Mouse (Mus musculus): ENCODE data around the gene Sphkap. TPM values are rescaled to one million over a fixed set of nuclear protein-coding genes. Genes with fewer than 3 reads are reported as not detected.

Gene Sphkap
- polyA plus RNA-seq, 1 experiment from 2014 or later = 19.5 TPM

DNA sequence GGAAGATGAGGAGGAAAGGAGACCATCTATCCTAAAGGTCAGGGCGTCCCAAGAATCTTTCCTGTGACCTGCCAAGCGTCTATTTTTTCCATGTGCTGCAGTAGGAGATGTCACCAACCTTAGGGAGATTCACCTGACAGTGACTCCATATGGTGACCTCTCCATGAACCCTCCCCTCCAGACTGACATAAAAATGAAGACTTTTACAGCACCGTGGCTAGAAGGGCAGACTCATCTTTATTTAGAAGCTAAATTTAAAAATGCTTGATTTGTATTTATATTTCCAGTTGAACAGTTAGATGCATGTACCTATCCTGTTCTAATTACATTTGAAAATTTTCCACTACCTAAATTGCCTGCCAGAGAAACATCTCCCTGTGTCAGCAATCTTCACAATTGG lies 180.1 kb downstream of the Sphkap start:
- no peak overlapping the region for H3K4me3 ChIP-seq (replicated peaks; ENCODE audit: low read length)
- no peaks in the 10 kb centered on the region for H3K27me3 ChIP-seq (replicated peaks; ENCODE audit: control insufficient read depth, insufficient read depth, low read length)
- H3K27ac ChIP-seq (ENCODE audit: low read length) = no peak overlapping the region
- no peaks in the 10 kb centered on the region for H3K4me1 ChIP-seq (replicated peaks; ENCODE audit: control insufficient read depth, insufficient read depth, low read length)
- ATAC-seq = no peak
- no peaks in the 10 kb centered on the region for H3K9me3 ChIP-seq (ENCODE audit: control insufficient read depth, low read length)
- no peaks in the 10 kb centered on the region for H3K36me3 ChIP-seq (ENCODE audit: control insufficient read depth, insufficient read depth)
- no peak overlapping the region for H3K9ac ChIP-seq (replicated peaks; ENCODE audit: low read depth, low read length)
- no peak overlapping the region for H3K4me2 ChIP-seq (ENCODE audit: low read length)
- WGBS = 89% methylated on average over 3 of the region's 3 CpGs

DNA sequence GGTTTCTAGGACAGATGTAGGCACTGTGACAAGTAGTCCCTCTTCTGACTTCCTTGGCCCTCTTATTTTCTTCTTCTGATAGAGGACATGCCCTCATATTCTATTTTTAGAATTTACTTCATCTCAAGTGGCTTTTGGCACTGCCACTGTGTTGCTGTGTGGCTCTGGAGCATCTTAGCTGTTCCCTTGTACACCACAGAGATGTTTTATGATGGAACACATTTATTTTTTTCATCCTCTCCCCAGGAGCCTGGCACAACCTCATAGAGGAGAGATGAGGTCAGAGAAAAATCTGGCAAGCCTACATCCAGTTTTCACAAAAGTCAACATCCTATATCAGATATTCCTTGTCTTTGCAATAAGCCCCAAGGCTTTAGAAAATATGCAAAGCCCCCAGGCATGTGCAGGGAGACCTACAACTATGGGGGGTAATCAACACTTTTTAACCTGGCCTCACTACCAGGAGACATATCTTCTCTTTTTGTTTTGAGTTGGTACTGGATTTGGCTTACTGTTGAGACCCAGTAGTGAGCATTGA lies 183.5 kb downstream of the Sphkap start:
- no peak for ATAC-seq
- no peaks in the 10 kb centered on the region for H3K36me3 ChIP-seq (ENCODE audit: control insufficient read depth, insufficient read depth)
- H3K4me1 ChIP-seq (replicated peaks; ENCODE audit: control insufficient read depth, insufficient read depth, low read length) = no peaks in the 10 kb centered on the region; the same call in 1 of the 2 replicates
- H3K9ac ChIP-seq (replicated peaks; ENCODE audit: low read depth, low read length) = no peak overlapping the region
- H3K4me2 ChIP-seq (ENCODE audit: low read length) = no peak overlapping the region
- H3K27ac ChIP-seq (ENCODE audit: low read length) = no peak overlapping the region
- no peak overlapping the region for H3K4me3 ChIP-seq (replicated peaks; ENCODE audit: low read length)
- H3K9me3 ChIP-seq (ENCODE audit: control insufficient read depth, low read length) = no peaks in the 10 kb centered on the region
- no peaks in the 10 kb centered on the region for H3K27me3 ChIP-seq (replicated peaks; ENCODE audit: control insufficient read depth, insufficient read depth, low read length)

DNA sequence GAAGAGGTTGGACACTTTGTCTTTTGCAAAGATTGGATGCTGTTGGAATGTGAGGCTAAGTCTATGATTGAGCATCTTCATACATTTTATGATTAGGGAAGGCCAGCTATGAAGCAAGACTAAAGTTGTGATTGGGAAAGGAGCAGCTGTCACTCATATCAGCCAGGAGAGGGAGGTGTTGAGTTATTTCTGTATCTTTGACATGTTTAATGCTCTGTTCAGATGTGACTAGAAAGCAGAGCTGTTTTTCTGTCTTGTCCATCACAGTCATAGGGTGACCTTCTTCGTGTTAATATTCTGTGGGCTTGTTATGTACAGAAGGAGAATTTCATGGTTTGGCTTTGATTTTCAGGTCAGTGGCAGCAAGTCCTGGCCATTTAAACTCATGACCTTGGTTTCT lies 184.9 kb downstream of the Sphkap start:
- Histone ChIP-seq H3K4me1 (replicated peaks; ENCODE audit: control insufficient read depth, insufficient read depth, low read length) (no peaks in the 10 kb centered on the region; the same call in 1 of the 2 replicates), H3K36me3 (ENCODE audit: control insufficient read depth, insufficient read depth) (no peaks in the 10 kb centered on the region), H3K27me3 (replicated peaks; ENCODE audit: control insufficient read depth, insufficient read depth, low read length) (no peaks in the 10 kb centered on the region), H3K4me3 (replicated peaks; ENCODE audit: low read length) (no peak overlapping the region), H3K4me2 (ENCODE audit: low read length) (no peak overlapping the region), H3K27ac (ENCODE audit: low read length) (no peak overlapping the region), H3K9me3 (ENCODE audit: control insufficient read depth, low read length) (no peaks in the 10 kb centered on the region), H3K9ac (replicated peaks; ENCODE audit: low read depth, low read length) (no peak overlapping the region)
- no peak; the same call in 1 of the 2 replicates for ATAC-seq
- WGBS = 79% methylated on average over 1 of the region's 1 CpGs

DNA sequence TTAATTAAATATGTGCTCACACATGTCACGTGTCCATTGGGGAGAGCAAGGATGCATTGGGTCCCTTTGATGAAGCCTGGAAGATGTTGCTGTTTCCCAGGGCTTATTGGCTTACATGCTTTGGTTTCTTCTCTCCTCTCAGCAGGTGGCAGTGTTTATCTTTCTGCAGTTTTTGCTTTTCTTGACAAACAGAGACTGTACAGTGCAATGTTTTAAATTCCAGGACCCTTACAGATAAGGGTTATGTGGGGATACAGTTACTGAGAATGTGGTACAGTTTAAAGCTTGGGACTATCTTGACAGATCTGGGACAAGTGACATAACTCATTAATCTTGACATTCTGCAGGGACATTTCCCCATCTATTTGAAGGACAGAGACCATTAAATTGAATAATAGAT lies 189.7 kb downstream of the Sphkap start:
- Histone ChIP-seq H3K9ac (replicated peaks; ENCODE audit: low read depth, low read length) (no peak overlapping the region), H3K36me3 (ENCODE audit: control insufficient read depth, insufficient read depth) (no peaks in the 10 kb centered on the region), H3K9me3 (ENCODE audit: control insufficient read depth, low read length) (no peaks in the 10 kb centered on the region), H3K27me3 (replicated peaks; ENCODE audit: control insufficient read depth, insufficient read depth, low read length) (no peaks in the 10 kb centered on the region), H3K4me1 (replicated peaks; ENCODE audit: control insufficient read depth, insufficient read depth, low read length) (no peaks in the 10 kb centered on the region; the same call in 1 of the 2 replicates), H3K4me2 (ENCODE audit: low read length) (no peak overlapping the region), H3K4me3 (replicated peaks; ENCODE audit: low read length) (no peak overlapping the region), H3K27ac (ENCODE audit: low read length) (no peak overlapping the region)
- WGBS = 64% methylated on average over 1 of the region's 1 CpGs
- ATAC-seq = 0 out of 2 replicates have a peak, but pooled peaks have one; percentile 40

DNA sequence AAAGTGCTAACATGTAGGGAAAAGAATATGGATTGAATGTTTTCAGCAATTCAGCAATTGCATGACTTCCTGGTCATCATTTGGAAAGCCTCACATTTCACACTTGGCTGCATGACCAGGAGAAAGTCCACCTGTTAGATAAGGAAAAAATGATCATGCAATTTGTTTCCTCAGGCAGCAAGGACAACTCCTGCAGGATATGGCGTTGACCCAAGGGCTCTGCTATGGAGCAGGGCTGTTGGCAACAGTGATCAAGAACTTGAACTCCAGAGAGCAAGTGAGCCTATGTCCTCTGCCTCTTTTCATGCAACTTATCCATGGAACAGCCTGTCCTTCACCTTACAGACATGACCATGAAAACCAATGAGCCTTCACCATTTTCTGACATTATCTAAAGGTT lies 198.0 kb downstream of the Sphkap start:
- Histone ChIP-seq H3K27me3 (replicated peaks; ENCODE audit: control insufficient read depth, insufficient read depth, low read length) (no peaks in the 10 kb centered on the region), H3K4me3 (replicated peaks; ENCODE audit: low read length) (no peak overlapping the region), H3K9ac (replicated peaks; ENCODE audit: low read depth, low read length) (no peak overlapping the region), H3K4me2 (ENCODE audit: low read length) (no peak overlapping the region), H3K4me1 (replicated peaks; ENCODE audit: control insufficient read depth, insufficient read depth, low read length) (no peaks in the 10 kb centered on the region), H3K36me3 (ENCODE audit: control insufficient read depth, insufficient read depth) (no peaks in the 10 kb centered on the region), H3K27ac (ENCODE audit: low read length) (no peak overlapping the region), H3K9me3 (ENCODE audit: control insufficient read depth, low read length) (no peaks in the 10 kb centered on the region)
- ATAC-seq = no peak
- WGBS = 88% methylated on average over 1 of the region's 1 CpGs

Other genes with a start within 250 kb of the Sphkap start
- 0.82 and 0.89 TPM in 2 replicates for gene Daw1, start 248.4 kb downstream of the Sphkap start, polyA plus RNA-seq (2015; fragmentation: Nextera tagmentation; extraction: Ambion mirVana)